Mouse (Mus musculus) mouse embryonic stem cell (cell line): ENCODE data around the gene 1700092M07Rik.

Experiments used
- in situ Hi-C, 2 experiments: fragments of 300-500 bp; cut with MboI; formaldehyde crosslinking; loops; 1 replicate in 1 of 2; 3 replicates in 1 of 2; pipeline ENCODE4 v1.14.3; 2019 to 2020; ENCODE audit warnings: low sequenced_read_pairs in 2 of 2, low pct_unique_long_range_greater_than_20kb in 1 of 2, mixed read lengths in 1 of 2; ENCODE audit not compliant: unreplicated experiment in 1 of 2

Gene 1700092M07Rik

GRCm38 (mm10) chr19:8772996-8773395 is 32.5 kb downstream of the 1700092M07Rik start:
- in situ Hi-C loops, result no loop called here

GRCm38 (mm10) chr19:8773409-8773808 is 32.9 kb downstream of the 1700092M07Rik start:
- in situ Hi-C loops, result no loop called here

DNA sequence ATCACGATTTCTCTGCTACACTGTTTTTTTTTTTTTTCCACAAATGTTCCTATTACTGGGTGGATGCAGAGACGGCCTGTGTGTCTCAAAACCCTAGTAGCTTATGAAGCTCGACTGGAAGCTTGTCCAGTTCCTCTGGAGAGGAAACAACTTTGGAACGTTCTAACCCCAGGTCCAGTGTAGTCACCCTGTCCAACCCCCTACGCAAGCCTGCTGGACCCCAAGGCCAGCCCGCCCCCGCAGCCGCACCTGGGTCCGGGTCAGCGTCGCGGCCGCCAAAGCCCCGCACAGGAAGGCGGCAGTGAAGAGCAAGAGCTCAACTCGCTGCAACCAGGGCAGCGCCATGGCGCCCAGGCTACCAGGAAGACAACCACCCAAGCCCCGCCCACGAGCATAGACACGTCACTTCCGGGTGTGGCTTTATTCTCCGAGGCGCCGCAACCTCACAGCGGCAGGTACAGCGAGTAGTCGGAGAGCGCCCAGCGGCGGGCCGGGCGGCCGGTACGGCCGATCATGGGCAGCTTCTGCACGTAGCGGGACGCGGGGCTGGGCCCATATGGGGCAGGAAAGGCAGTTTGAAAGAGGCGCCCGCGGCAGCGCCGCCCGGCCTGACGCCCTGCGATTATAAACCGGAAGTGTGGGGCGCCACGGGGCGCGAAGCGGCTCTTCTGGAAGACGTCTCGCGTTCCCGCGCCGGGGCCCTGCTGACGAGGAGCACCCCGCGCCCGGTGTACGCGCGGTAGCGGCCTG is 33.7 kb downstream of the 1700092M07Rik start, which contains the start of gene Tmem179b:
TSS of gene Tmem179b (minus strand) at position 382 of the 750 bp plus-strand sequence.
- in situ Hi-C loops, result no loop called here

- in situ Hi-C loops, result no loop called here
Observed at GRCm38 (mm10) chr19:8774951-8775421, 34.5 kb downstream of the 1700092M07Rik start.

DNA sequence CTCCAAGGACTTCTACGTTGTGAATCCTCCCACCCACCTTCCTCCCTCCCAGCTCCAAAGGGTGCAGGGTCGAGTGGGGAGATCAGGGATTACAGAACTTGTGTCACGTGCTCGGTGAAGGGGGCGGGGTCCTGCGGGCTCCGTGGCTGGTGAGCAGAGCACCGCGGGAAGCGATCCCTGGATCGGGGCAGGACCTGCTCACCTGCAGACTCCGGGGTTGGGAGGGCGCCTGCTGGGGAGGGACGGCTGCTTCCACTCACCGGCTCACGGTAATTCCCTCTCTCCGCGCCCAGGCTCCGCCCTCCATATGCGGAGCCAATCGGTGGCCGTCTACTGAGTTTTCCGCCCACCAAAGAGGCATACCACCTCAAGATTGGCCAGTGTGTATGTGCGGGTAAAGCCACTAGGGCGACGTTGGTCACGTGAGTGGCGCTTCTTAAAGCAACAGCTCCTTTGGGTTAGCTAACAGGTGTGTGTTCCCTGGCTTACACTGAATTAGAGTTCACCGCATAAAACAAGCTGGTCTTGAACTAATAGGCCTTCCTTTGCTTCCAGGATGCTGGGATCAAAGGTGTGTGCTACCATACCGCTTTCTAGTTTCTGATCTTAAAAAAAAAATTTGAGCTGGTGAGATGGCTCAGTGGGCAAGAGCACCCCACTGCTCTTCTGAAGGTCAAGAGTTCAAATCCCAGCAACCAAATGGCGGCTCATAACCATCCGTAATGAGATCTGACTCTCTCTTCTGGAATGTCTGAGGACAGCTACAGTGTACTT is 45.7 kb downstream of the 1700092M07Rik start, which contains the start of gene Taf6l:
TSS of gene Taf6l (minus strand) at position 410 of the 774 bp plus-strand sequence.
- in situ Hi-C loops, result no loop called here

- in situ Hi-C loops, result no loop called here
Observed at GRCm38 (mm10) chr19:8788521-8788920, 48.0 kb downstream of the 1700092M07Rik start.

DNA sequence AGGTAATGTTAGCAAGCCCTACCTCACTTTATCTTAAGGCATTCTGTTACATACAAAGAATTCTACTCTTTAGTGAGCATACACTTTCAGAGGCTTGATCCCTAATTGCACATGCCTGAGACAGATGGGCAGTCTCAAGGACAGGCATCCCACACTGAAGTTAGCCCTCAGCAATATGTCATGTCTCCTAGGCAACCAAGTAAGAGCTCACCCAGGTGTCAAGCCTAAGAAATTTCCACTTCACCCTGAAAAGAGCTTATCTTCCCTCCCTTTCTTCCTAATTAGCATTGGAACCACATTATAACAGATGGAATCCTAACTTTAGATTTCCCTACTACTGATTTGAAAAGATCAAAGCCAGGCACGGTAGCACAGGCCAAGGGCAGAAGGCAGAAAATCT is 48.7 kb downstream of the 1700092M07Rik start:
- in situ Hi-C loops, result no loop called here

GRCm38 (mm10) chr19:8790171-8790570 is 49.7 kb downstream of the 1700092M07Rik start:
- in situ Hi-C loops, result no loop called here
